Comparison of ENCODE assay signal across 24 mouse cellular contexts in the genomic region with DNA sequence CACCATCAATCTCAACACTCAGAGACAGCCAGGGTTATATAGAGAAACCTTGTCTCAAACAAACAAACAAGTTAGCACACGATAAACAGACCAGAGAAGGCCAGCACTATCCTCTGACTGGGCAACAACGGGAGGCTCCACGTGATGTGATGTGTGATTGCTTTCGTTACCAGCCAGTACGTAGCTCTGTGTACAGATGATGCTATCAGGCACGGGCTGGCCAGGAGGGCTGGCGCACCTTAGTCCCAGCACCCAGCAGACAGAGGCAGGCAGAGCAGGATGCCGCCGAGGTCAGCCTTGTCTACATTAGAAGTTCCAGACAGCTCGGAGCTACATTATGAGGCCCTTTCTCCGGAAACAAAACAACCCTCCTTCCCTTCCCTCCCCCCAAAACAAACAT. TPM values are rescaled to one million over a fixed set of nuclear protein-coding genes. Genes with fewer than 3 reads are reported as not detected.
"Had no signal": no experiment of that assay in that cellular context is flagged by ENCODE, and none has a peak within 500 bp of the region (broad histone marks: within the 10 kb centered on the region; RNA-seq: fewer than 3 reads in every experiment).

No protein-coding gene starts in this region.

- H3K9me3 ChIP-seq: neural tube, embryonic 12.5 days; neural tube, embryonic 13.5 days; neural tube, embryonic 15.5 days; stomach, embryonic 15.5 days had no signal

- H3K9ac ChIP-seq: neural tube, embryonic 12.5 days; neural tube, embryonic 13.5 days; neural tube, embryonic 15.5 days; stomach, embryonic 15.5 days had no signal

- DNase-seq: retina, postnatal 1 day; right cerebral cortex, adult 18-20 months; right cerebral cortex, postnatal 14 days; right cerebral cortex, postnatal 25 days; right cerebral cortex, postnatal 4 days; spleen, adult 18-20 months; thymus, adult 18-20 months; thymus, adult 2 months; thymus, postnatal 25 days; thymus, postnatal 36 days; thymus, postnatal 4 days had no signal

- H3K4me3 ChIP-seq: neural tube, embryonic 12.5 days; neural tube, embryonic 13.5 days; neural tube, embryonic 15.5 days; stomach, embryonic 15.5 days had no signal

- H3K27me3 ChIP-seq: neural tube, embryonic 12.5 days; neural tube, embryonic 13.5 days; neural tube, embryonic 15.5 days; stomach, embryonic 15.5 days had no signal

- H3K4me2 ChIP-seq: neural tube, embryonic 12.5 days; neural tube, embryonic 13.5 days; neural tube, embryonic 15.5 days; stomach, embryonic 15.5 days had no signal

- H3K27ac ChIP-seq: neural tube, embryonic 12.5 days; neural tube, embryonic 13.5 days; neural tube, embryonic 15.5 days; stomach, embryonic 15.5 days had no signal

RNA-seq across cellular contexts. Expression of a gene that starts 53.6 kb away (rescaled TPM):
- polyA plus RNA-seq: neural tube, embryonic 11.5 days; neural tube, embryonic 12.5 days; neural tube, embryonic 13.5 days; neural tube, embryonic 14.5 days; neural tube, embryonic 15.5 days; small intestine, adult 2 months; stomach, embryonic 14.5 days; stomach, embryonic 15.5 days; stomach, embryonic 16.5 days; thymus, adult 2 months; thymus, postnatal 0 days; urinary bladder, adult 2 months had no signal

RNA-seq across cellular contexts. Expression of a gene that starts 58.6 kb away (rescaled TPM):
- polyA plus RNA-seq: small intestine, adult 2 months; spleen, adult 2 months; testis, adult 2 months; thymus, adult 2 months; thymus, postnatal 0 days had no signal
